Mouse (Mus musculus) bone marrow, adult 2 months (tissue): Measurements from ENCODE around the gene Slc2a9.

ENCODE experiments used
- CTCF ChIP-seq: fragments of 200-500 bp; IDR thresholded peaks from 2 replicates; pipeline ENCODE4 v1.5.1; 2011; ENCODE audit warnings: low read length, control low read depth; ENCODE audit not compliant: control insufficient read depth, insufficient read depth
- POLR2A ChIP-seq: fragments of 200-500 bp; IDR thresholded peaks from 2 replicates; pipeline ENCODE4 v1.6.1; 2011; ENCODE audit warnings: low read depth, mild to moderate bottlenecking, control low read depth, low read length, borderline replicate concordance; ENCODE audit not compliant: control insufficient read depth

DNA sequence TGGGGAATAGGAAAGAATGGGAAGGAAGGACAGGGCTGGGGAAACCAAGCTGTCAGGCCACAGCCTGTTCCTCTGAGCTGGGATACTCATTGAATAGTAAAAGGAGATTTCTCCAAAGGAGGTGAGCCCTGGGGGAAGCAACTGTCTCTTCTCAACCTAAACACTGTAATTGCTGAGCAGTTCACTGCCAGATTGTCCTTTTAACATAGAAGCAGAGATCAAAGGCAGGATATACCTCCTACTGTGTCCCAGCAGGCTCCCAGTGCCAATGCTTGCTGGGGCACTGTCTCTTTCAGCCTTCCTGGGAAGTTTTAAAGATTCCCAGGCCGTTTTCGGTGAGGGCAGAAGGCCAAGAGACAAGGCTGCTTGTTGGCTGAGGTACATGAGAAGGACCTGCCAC lies 10.0 kb upstream of the Slc2a9 start:
- no peak for TF ChIP-seq CTCF
- no peak for TF ChIP-seq POLR2A
